In the genomic region with DNA sequence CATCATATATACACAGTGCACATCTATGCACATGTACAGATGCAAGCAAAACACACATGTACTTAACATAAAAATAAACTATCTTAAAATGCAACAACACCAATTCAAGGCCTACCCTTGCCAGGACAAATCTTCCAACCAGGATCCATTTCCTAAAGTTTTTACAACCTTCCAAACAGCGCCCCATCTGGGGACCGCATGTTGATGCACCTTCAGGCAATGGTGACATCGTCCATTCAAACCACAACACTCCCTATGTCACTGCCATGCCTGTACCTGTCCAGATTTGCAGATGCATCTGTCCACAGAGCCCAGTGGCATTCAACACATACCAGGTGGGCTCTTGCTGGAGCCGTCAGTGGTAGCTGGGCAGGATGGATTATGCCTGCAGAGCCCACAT, we compare ENCODE assay signal across 18 mouse cellular contexts. TPM values are rescaled to one million over a fixed set of nuclear protein-coding genes. Genes with fewer than 3 reads are reported as not detected.
"Had no signal": no experiment of that assay in that cellular context is flagged by ENCODE, and none has a peak within 500 bp of the region (broad histone marks: within the 10 kb centered on the region; RNA-seq: fewer than 3 reads in every experiment).

No protein-coding gene starts in this region.

- H3K4me2 ChIP-seq: liver, embryonic 12.5 days; lung, embryonic 15.5 days; midbrain, embryonic 12.5 days; neural tube, embryonic 13.5 days; stomach, embryonic 15.5 days had no signal

- H3K4me3 ChIP-seq: left cerebral cortex, adult 2 months; limb, embryonic 10.5 days; liver, embryonic 12.5 days; lung, embryonic 15.5 days; megakaryocyte, embryonic 14.5 days; midbrain, embryonic 12.5 days; neural tube, embryonic 13.5 days; stomach, embryonic 15.5 days had no signal

- ATAC-seq: liver, postnatal 0 days; midbrain, embryonic 16.5 days had no signal

- H3K27me3 ChIP-seq: stomach, embryonic 15.5 days had no signal

- H3K9ac ChIP-seq: liver, embryonic 12.5 days; liver, postnatal 0 days; lung, embryonic 15.5 days; midbrain, embryonic 12.5 days; neural tube, embryonic 13.5 days; stomach, embryonic 15.5 days had no signal

- H3K36me3 ChIP-seq: limb, embryonic 10.5 days; liver, embryonic 12.5 days; lung, embryonic 15.5 days; midbrain, embryonic 12.5 days; neural tube, embryonic 13.5 days; stomach, embryonic 15.5 days had no signal

- DNase-seq: kidney, postnatal 10 days; kidney, postnatal 4 days; liver, postnatal 0 days; lung, postnatal 14 days; retina, postnatal 1 day; right cerebral cortex, postnatal 4 days; thymus, postnatal 36 days had no signal

- H3K4me1 ChIP-seq: limb, embryonic 10.5 days; liver, embryonic 12.5 days; lung, embryonic 15.5 days; midbrain, embryonic 12.5 days; neural tube, embryonic 13.5 days; stomach, embryonic 15.5 days had no signal

- H3K27ac ChIP-seq: left cerebral cortex, adult 2 months; limb, embryonic 10.5 days; liver, embryonic 12.5 days; lung, embryonic 15.5 days; macrophage; midbrain, embryonic 12.5 days; neural tube, embryonic 13.5 days; stomach, embryonic 15.5 days had no signal

- H3K9me3 ChIP-seq: limb, embryonic 10.5 days; liver, embryonic 12.5 days; lung, embryonic 15.5 days; midbrain, embryonic 12.5 days; neural tube, embryonic 13.5 days; stomach, embryonic 15.5 days had no signal

RNA-seq across cellular contexts. Expression of a gene that starts 38.3 kb away (rescaled TPM):
- polyA plus RNA-seq: macrophage; thymus, postnatal 0 days had no signal
